Mouse (Mus musculus) MEL (cell line): ENCODE measurements around the gene Acad12. TPM values are rescaled to one million over a fixed set of nuclear protein-coding genes. Genes with fewer than 3 reads are reported as not detected.

Experiments
- DNase-seq: peaks from one replicate; pipeline ENCODE4 v3.0.0; 2011; ENCODE audit warnings: low read depth, low spot score
- H3K27ac ChIP-seq: 2 replicates; pipeline ENCODE4 v1.5.1; 2012; ENCODE audit warnings: low read depth, mild to moderate bottlenecking, control low read depth, low read length, moderate library complexity; ENCODE audit not compliant: control insufficient read depth
- H3K27me3 ChIP-seq, 2 experiments: fragments of 150-350 bp in 1 of 2; sonication (generic) in 1 of 2; 2 replicates each; pipeline ENCODE4 v1.6.1; 2012; ENCODE audit warnings: low read length in 2 of 2, mild to moderate bottlenecking in 2 of 2, improper control_type of control experiment in 1 of 2, moderate library complexity in 1 of 2; ENCODE audit not compliant: insufficient read depth in 2 of 2, control insufficient read depth in 1 of 2
- H3K36me3 ChIP-seq, 2 experiments: 2 replicates each; pipeline ENCODE4 v1.6.1; 2012 to 2014; ENCODE audit warnings: low read length in 2 of 2, improper control_type of control experiment in 1 of 2, inconsistent platforms in 1 of 2, mild to moderate bottlenecking in 1 of 2; ENCODE audit not compliant: insufficient read depth in 2 of 2, control insufficient read depth in 1 of 2
- H3K4me1 ChIP-seq, 2 experiments: fragments of 150-350 bp in 1 of 2; sonication (generic) in 1 of 2; 2 replicates each; pipeline ENCODE4 v1.6.1; 2012; ENCODE audit warnings: low read length in 2 of 2, improper control_type of control experiment in 1 of 2, mild to moderate bottlenecking in 1 of 2; ENCODE audit not compliant: insufficient read depth in 2 of 2, control insufficient read depth in 1 of 2
- H3K4me3 ChIP-seq, 2 experiments: fragments of 150-350 bp in 1 of 2; sonication (generic) in 1 of 2; 2 replicates each; pipeline ENCODE4 v1.5.1; 2012; ENCODE audit warnings: low read depth in 2 of 2, low read length in 2 of 2, mild to moderate bottlenecking in 2 of 2, moderate library complexity in 2 of 2, control low read depth in 1 of 2, improper control_type of control experiment in 1 of 2; ENCODE audit not compliant: control insufficient read depth in 1 of 2, insufficient read depth in 1 of 2
- H3K79me2 ChIP-seq: 2 replicates; pipeline ENCODE4 v1.6.1; 2012; ENCODE audit warnings: mild to moderate bottlenecking, low read length, moderate library complexity; ENCODE audit not compliant: control insufficient read depth, poor library complexity, insufficient read depth
- H3K9ac ChIP-seq: 2 replicates; pipeline ENCODE4 v1.6.1; 2012; ENCODE audit warnings: low read depth, mild to moderate bottlenecking, control low read depth, low read length, moderate library complexity; ENCODE audit not compliant: control insufficient read depth, poor library complexity, severe bottlenecking
- H3K9me3 ChIP-seq: fragments of 150-350 bp; sonication (generic); replicated peaks from 2 replicates; pipeline ENCODE4 v1.6.1; 2012; ENCODE audit warnings: mild to moderate bottlenecking, low read length, improper control_type of control experiment, moderate library complexity; ENCODE audit not compliant: insufficient read depth
- BHLHE40 ChIP-seq: IDR thresholded peaks from 2 replicates; pipeline ENCODE4 v1.6.1; 2012; ENCODE audit warnings: low read depth, mild to moderate bottlenecking, inconsistent platforms, low read length, improper control_type of control experiment, borderline replicate concordance
- CHD1 ChIP-seq: IDR thresholded peaks from 2 replicates; pipeline ENCODE4 v1.6.1; 2012; ENCODE audit warnings: low read depth, mild to moderate bottlenecking, inconsistent platforms, low read length, improper control_type of control experiment
- CTCF ChIP-seq, 3 experiments: IDR thresholded peaks in 2 of 3; conservative IDR thresholded peaks in 1 of 3; 2 replicates each; pipeline ENCODE4 v1.5.1; 2011 to 2012; ENCODE audit warnings: low read length in 3 of 3, low read depth in 2 of 3, mild to moderate bottlenecking in 2 of 3, improper control_type of control experiment in 1 of 3, inconsistent platforms in 1 of 3, mixed read lengths in 1 of 3, moderate library complexity in 1 of 3; ENCODE audit not compliant: control insufficient read depth in 1 of 3, insufficient read depth in 1 of 3, poor library complexity in 1 of 3, severe bottlenecking in 1 of 3
- GATA1 ChIP-seq: IDR thresholded peaks from 2 replicates; pipeline ENCODE4 v1.6.1; 2011; ENCODE audit warnings: low read depth, low read length, improper control_type of control experiment
- HCFC1 ChIP-seq: IDR thresholded peaks from 2 replicates; pipeline ENCODE4 v1.6.1; 2012; ENCODE audit warnings: low read depth, mild to moderate bottlenecking, inconsistent platforms, low read length, improper control_type of control experiment, moderate library complexity
- JUND ChIP-seq: IDR thresholded peaks from 2 replicates; pipeline ENCODE4 v1.6.1; 2011; ENCODE audit warnings: low read depth, mild to moderate bottlenecking, improper control_type of control experiment, low read length
- KAT2A ChIP-seq: conservative IDR thresholded peaks from 2 replicates; pipeline ENCODE4 v1.6.1; 2012; ENCODE audit warnings: low read depth, low read length, improper control_type of control experiment, inconsistent platforms
- MAFK ChIP-seq: IDR thresholded peaks from 2 replicates; pipeline ENCODE4 v1.6.1; 2011; ENCODE audit warnings: low read depth, mild to moderate bottlenecking, low read length, improper control_type of control experiment, borderline replicate concordance
- MXI1 ChIP-seq: IDR thresholded peaks from 2 replicates; pipeline ENCODE4 v1.6.1; 2011; ENCODE audit warnings: mild to moderate bottlenecking, low read depth, low read length, improper control_type of control experiment
- MYB ChIP-seq: IDR thresholded peaks from 2 replicates; pipeline ENCODE4 v1.6.1; 2011; ENCODE audit warnings: mild to moderate bottlenecking, low read depth, low read length, improper control_type of control experiment
- NRF1 ChIP-seq: IDR thresholded peaks from 2 replicates; pipeline ENCODE4 v1.6.1; 2014; ENCODE audit warnings: low read depth, mild to moderate bottlenecking, inconsistent platforms, low read length, improper control_type of control experiment, moderate library complexity; ENCODE audit not compliant: poor library complexity, insufficient read depth, severe bottlenecking
- POLR2AphosphoS2 ChIP-seq: IDR thresholded peaks from 2 replicates; pipeline ENCODE4 v1.6.1; 2011; ENCODE audit warnings: low read length, improper control_type of control experiment
- POLR2AphosphoS5 ChIP-seq: IDR thresholded peaks from 2 replicates; pipeline ENCODE4 v1.6.1; 2012; ENCODE audit warnings: low read depth, borderline replicate concordance, mild to moderate bottlenecking, inconsistent platforms, low read length, moderate library complexity, mixed read lengths
- SIN3A ChIP-seq: IDR thresholded peaks from 2 replicates; pipeline ENCODE4 v1.6.1; 2012; ENCODE audit warnings: low read length, improper control_type of control experiment, inconsistent platforms
- TCF12 ChIP-seq: IDR thresholded peaks from 2 replicates; pipeline ENCODE4 v1.6.1; 2014; ENCODE audit warnings: low read depth, mild to moderate bottlenecking, inconsistent platforms, low read length, improper control_type of control experiment, moderate library complexity
- ZC3H11A ChIP-seq: IDR thresholded peaks from 2 replicates; pipeline ENCODE4 v1.6.1; 2012; ENCODE audit warnings: low read depth, mild to moderate bottlenecking, inconsistent platforms, low read length, improper control_type of control experiment
- ZMIZ1 ChIP-seq: IDR thresholded peaks from 2 replicates; pipeline ENCODE4 v1.6.1; 2012; ENCODE audit warnings: low read depth, mild to moderate bottlenecking, inconsistent platforms, low read length, improper control_type of control experiment, moderate library complexity
- ZNF384 ChIP-seq: IDR thresholded peaks from 2 replicates; pipeline ENCODE4 v1.6.1; 2012; ENCODE audit warnings: low read depth, mild to moderate bottlenecking, inconsistent platforms, low read length, improper control_type of control experiment
- polyA plus RNA-seq, 2 experiments: library from polyadenylated mRNA; stranded (reverse) in 1 of 2; unstranded in 1 of 2; fragments of >175 nt in 1 of 2; fragments of >200 nt in 1 of 2; gene quantifications; 2 replicates each; pipeline versions ENCODE4 v1.2.1 to v1.2.4; 2012; ENCODE audit warnings: low replicate concordance in 2 of 2, low read depth in 1 of 2; ENCODE audit not compliant: insufficient read length in 2 of 2, insufficient read depth in 1 of 2, missing spikeins in 1 of 2
- total RNA-seq: library from RNA; depleted of rRNA; stranded (reverse); fragments of 300-350 nt; gene quantifications from 2 replicates; pipeline ENCODE4 v1.2.3, GENCODE M21; 2012

The Acad12 gene
- total and polyA plus RNA-seq, 3 experiments, result 2.6 to 6.4 TPM; not detected in 1

DNA sequence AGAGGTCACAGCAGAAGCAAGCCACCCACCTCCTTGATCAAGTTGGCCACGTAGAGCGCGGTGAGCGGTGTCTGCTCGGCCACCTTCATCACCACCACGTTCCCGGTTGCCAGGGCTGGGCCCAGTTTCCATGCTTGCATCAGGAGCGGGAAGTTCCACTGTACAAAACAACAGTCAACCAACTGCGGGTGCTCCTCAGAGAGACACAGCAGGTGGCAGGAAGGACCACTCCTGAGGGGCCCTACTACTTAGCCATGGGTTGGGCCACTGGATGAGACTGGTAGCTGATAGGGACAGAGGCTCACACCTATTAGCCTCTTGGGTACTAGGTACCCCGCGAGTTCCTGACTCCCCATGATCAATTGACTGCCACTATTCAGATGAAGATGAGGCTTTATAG lies 42.9 kb downstream of the Acad12 start:
- peaks cover 0 to 1% of the 10 kb centered on the region in 2 experiments; a peak in 2 of 4 replicates for H3K36me3 ChIP-seq
- H3K4me3 ChIP-seq, result no peak overlapping the region
- H3K9me3 ChIP-seq, result no peaks in the 10 kb centered on the region
- no peak overlapping the region for H3K9ac ChIP-seq
- H3K27ac ChIP-seq, result no peak overlapping the region
- no peaks in the 10 kb centered on the region for H3K27me3 ChIP-seq
- no peak for DNase-seq
- no peaks in the 10 kb centered on the region for H3K4me1 ChIP-seq
- TF ChIP-seq CHD1 (no peak), HCFC1 (no peak), JUND (no peak), ZMIZ1 (no peak), NRF1 (no peak), GATA1 (no peak), MXI1 (no peak), SIN3A (no peak), MAFK (no peak), TCF12 (no peak), ZC3H11A (no peak), MYB (no peak), CTCF (IDR thresholded peaks at IDR 0.05 in 2 of 3, conservative IDR thresholded peaks at IDR 0.05 in 1 of 3; ENCODE audit: control insufficient read depth in 1 of 3, insufficient read depth in 1 of 3, low read depth in 2 of 3, low read length in 3 of 3, poor library complexity in 1 of 3, severe bottlenecking in 1 of 3) (no peak), KAT2A (no peak), POLR2AphosphoS2 (no peak), BHLHE40 (no peak)
- TF ChIP-seq, all 39 proteins: peak for 0
- no peaks in the 10 kb centered on the region for H3K79me2 ChIP-seq

- H3K27me3 ChIP-seq, result no peaks in the 10 kb centered on the region
- H3K9me3 ChIP-seq, result no peaks in the 10 kb centered on the region
- H3K36me3 ChIP-seq, result peaks cover 0 to 3% of the 10 kb centered on the region in 2 experiments; a peak in 1 of 4 replicates
- H3K27ac ChIP-seq, result no peak overlapping the region
- H3K9ac ChIP-seq, result no peak overlapping the region
- no peak for DNase-seq
- H3K4me3 ChIP-seq, result no peak overlapping the region
- H3K79me2 ChIP-seq, result no peaks in the 10 kb centered on the region
- TF ChIP-seq POLR2AphosphoS5 (no peak), MXI1 (no peak), ZNF384 (no peak)
- H3K4me1 ChIP-seq, result no peaks in the 10 kb centered on the region
Measured at GRCm38 (mm10) chr5:121574145-121574544, 44.6 kb downstream of the Acad12 start.
